Mouse (Mus musculus) spleen, adult 12 weeks (tissue): ENCODE data around the gene Churc1.
"Not testable (repeated sequence)": the region's sequence is repeated elsewhere in the genome, so short reads cannot be mapped to it uniquely, and the experiment has no call there.

Experiments
- DNase-seq: peaks from one replicate; pipeline ENCODE4 v3.0.0; 2022; ENCODE audit warnings: low spot score

The Churc1 gene

GRCm38 (mm10) chr12:76765354-76765851 is at the start of gene Churc1, which contains the start of gene Fntb:
Gene Churc1 (plus strand): TSS chr12:76765538.
Gene Fntb (plus strand): TSS chr12:76765589.
- peak; percentile 95 for DNase-seq

DNA sequence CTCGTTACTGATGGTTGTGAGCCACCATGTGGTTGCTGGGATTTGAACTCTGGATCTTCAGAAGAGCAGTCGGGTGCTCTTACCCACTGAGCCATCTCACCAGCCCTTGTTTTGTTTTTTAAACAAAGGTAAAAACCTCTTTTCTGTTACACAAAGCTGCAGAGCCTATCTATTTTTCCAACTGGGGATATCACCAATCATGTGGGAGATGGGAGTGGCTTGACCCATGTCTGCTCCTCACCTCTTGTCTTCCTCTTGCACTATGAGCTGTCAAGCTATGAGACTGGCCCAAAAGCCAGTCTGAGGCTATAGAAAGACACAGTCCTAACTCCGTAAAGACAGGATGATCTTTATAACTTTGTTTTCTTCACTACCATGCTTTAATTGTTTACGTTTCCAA is 47.0 kb upstream of the Churc1 start:
- DNase-seq, result no peak

DNA sequence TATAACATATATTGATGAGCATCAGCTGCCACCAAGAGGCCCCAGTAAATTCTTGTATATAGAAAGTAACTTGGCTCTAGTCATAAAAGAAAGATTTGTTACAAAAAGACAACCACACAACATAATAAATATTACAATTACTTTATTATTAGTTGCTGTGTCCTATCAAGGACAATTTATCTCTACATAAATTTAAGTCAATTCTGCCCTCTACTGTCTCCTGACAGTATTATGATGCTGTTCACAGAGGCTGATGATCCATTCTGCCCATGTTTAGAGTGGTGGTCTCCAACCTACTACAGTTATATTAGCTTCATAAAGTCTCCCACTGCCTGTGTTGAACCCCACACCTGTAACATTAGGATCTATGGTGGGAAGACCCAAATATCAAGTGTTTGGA is 44.8 kb upstream of the Churc1 start:
- DNase-seq, result no peak

DNA sequence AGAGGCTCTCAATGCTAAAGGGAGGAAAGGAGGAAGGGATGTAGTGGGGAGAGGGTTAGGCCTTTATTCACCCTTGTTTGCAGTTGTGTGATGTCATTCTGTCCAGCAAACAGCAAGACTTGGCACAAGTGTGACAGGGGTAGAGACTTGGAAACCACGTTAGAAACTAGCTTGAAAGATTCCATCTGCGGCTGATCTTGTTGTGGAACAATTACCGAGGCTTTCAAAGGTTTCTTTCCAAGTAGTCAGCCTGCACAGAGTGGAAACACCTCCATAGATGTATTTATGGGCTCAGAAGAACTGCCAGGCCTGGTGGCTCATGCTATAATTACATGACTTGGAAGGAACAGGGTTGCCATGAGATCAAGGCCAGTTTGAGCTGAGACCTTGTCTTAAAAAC is 43.3 kb upstream of the Churc1 start:
- no peak for DNase-seq

DNA sequence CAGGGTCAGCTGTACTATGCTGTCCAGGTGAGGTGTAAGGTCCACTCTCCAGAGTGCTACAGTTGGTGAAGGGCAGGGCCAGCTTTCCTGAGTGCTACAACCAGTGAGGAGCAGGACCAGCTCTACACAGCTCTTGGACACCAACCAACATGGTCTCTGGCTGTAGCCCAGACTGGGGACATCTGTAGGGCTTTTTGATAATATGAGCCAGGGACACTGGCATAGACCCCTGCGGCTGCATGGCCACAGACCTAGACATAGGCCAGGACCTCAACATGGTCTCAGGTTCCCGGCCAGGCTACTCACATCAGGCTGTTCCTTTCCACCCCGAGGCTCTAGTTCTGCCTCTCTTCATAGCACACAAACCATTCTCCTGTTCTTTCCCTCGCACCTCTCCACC is 37.4 kb upstream of the Churc1 start:
- no peak for DNase-seq

- DNase-seq, result no peak
Observed at GRCm38 (mm10) chr12:76750866-76751459, 14.4 kb upstream of the Churc1 start.

DNA sequence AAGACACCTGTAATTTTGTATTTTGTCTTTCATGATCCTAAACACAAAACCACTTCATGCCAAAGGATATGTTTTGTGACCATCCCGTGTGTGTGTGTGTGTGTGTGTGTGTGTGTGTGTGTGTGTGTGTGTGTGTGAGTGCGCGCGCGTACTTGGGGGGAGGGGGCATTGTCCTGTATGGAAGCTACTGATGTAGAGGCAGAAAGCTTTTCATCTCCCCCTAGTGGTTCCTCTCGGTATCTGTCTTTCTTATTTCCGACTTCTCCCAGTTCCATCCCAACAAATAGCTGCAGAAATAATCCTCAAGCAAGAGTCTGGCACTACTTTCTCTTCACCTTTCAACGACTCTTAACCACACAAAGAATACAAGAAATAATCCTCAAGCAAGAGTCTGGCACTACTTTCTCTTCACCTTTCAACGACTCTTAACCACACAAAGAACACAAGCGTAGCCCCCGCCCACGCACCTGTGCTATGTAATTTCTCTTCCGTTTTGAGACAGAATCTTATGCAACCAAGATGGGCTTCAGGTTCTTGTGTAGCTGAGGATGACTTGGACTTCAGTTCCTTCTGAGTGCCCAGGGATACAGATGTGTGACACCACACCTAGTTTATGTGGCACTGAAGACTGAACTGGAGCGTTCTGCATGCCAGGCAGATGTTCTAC is 12.6 kb upstream of the Churc1 start:
- no peak for DNase-seq

- no peak for DNase-seq
Observed at GRCm38 (mm10) chr12:76765901-76766630, 728 bp downstream of the Churc1 start.

DNA sequence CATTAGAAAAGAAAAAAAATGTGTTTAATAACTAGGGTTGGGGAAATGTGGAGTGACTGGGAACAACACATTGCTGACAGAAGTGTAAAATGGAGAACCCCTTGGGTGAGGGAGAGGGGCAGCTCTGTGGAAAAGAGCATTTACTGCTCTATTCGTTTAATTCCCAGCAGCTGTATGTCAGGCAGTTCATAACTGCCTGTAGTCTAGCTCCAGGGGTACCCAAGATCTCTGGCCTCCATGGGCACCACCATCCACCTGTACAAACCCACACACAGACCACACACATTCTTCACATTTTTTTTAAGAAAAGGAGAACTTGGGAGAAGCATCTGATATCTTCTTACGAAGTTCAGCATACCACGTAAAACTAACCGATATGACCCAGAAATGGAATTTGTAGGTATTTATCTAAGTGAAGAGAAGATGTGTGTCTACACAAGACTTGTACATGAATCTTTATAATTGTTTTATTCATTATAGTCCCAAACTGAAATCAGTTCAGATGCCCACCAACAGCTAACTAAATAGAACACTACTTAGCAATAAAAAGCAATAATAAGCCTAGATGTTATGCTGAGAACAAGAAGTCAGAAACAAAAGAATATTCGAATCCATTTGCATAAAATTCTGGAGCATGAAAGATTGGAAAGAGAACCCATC is 5.6 kb downstream of the Churc1 start:
- no peak for DNase-seq

- DNase-seq, result no peak
Observed at GRCm38 (mm10) chr12:76771540-76771939, 6.2 kb downstream of the Churc1 start.

- no peak for DNase-seq
Observed at GRCm38 (mm10) chr12:76774652-76775051, 9.3 kb downstream of the Churc1 start.

- no peak for DNase-seq
Observed at GRCm38 (mm10) chr12:76775132-76775531, 9.8 kb downstream of the Churc1 start.

DNA sequence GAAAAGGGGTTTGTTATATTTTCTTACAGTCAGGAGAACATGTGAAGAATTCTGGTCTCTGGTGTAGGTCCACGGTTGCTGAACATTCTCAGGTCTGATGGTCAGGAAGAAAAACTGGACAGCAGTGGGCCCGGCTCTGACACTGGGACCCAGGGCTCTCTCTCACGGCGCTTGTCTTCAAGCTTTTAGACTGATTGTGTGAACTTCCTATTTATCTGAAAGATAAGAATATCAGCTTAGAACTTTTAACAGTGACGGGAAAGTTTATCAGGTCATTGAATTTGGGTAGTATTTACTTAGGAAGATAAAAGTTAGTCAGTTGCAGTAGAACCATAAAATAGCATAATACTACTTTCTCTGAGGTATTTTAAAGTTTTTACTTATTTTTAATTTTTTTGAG is 11.6 kb downstream of the Churc1 start:
- no peak for DNase-seq

- DNase-seq, result no peak
Observed at GRCm38 (mm10) chr12:76777845-76778244, 12.5 kb downstream of the Churc1 start.

- no peak for DNase-seq
Observed at GRCm38 (mm10) chr12:76778305-76779083, 13.2 kb downstream of the Churc1 start.

GRCm38 (mm10) chr12:76779951-76780350 is 14.6 kb downstream of the Churc1 start:
- DNase-seq, result no peak

DNA sequence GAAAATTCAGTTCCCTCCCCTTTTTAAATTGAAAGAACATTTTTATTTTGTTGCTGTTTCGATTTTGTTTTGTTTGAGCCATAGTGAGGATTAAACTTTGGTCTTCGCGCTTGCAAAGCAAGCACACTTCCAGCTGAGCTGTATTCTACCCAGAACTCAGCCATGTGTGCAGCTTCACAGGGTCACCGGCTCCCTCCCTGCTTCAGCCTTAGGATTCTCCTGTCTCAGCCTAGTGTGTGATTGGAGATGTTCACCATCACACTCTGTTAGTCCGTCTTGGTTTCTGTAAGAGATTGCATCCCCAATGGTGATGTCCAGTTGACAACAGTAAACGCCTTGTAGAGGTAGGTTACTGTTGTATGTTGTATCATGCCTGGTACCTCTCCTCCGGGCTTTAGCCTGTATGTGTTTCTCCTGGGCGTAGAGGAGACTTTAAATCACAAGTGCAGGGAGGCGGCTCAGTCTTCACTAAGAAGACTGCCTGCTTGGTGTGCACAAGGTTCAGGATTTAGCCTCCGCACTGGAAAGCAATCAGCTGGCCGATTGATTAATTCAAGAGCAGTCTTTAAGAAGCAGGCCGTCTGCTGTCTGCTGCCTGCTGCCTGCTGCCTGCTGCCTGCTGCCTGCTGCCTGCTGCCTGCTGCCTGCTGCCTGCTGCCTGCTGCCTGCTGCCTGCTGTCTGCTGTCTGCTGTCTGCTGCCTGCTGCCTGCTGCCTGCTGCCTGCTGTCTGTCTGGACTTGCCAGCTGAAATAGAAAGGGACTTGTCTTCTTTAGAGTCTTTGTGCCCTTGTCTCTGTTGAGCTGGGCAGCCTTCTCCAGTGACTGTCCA is 15.5 kb downstream of the Churc1 start:
- DNase-seq, result no peak

DNA sequence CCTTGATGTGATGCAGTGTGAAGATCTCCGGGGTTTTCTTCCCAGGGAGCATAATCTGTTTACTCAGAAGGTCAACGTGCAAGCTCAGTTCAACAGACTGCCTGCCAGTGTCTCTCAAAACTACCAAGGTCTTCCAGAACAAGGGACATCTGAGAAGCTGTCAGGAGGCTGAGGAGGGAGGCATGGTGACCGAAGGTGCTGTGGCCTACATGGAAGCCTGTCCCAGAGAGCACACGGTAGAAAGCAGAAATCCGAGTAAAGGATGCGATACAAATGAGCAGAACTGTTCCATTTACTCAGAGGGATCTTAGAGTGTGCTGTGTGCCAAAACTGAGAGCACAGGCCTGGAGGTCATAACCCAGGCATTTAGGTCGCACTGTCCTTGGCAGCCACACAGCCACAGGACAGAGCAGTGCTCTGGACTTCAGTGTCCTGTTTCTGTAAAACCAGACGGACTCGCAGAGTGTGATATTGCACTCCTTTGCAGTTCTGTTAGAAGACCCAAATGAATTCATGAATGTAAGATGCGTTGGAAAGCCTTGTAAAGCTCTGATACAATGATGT is 18.8 kb downstream of the Churc1 start:
- no peak for DNase-seq

- no peak for DNase-seq
Observed at GRCm38 (mm10) chr12:76790446-76791084, 25.2 kb downstream of the Churc1 start.

- not testable (repeated sequence) for DNase-seq
Observed at GRCm38 (mm10) chr12:76792540-76792939, 27.2 kb downstream of the Churc1 start.
